Mouse (Mus musculus) skeletal muscle tissue, adult 2 months (tissue): ENCODE measurements at regions not wholly inside any gene's neighbourhood (a gene's known extent, or its start where the extent isn't known, plus 50 kb on each side); places are given as distances from the start of the nearest gene placed in this dataset.

ENCODE experiments used
- DNase-seq: peaks from one replicate; pipeline ENCODE4 v3.0.0-alpha.2; 2012; ENCODE audit warnings: low read depth, low spot score

- no peak for DNase-seq
Measured at GRCm38 (mm10) chr16:14800209-14800608, 106.2 kb upstream of the Efcab1 start.

DNA sequence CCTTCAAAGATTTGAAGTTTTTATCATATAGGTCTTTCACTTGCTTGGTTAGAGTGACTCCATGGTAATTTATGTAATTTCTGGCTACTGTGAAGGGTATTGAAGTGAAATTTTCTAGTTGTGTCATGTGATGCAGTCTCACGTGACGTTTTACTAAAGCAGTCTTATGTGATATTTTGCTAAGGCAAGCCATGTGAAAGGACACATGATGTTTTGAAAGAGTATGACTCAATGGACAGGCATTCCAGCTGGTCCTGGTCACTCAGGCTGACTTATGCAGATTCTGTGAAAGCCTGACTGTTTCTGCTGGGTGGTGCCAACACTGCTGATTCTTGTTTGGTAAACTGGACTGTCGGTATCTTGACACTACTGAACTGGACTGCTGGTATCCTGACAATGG, 79.4 kb upstream of the Efcab1 start:
- peak; percentile 0 for DNase-seq

- DNase-seq: no peak
Measured at GRCm38 (mm10) chr16:14840786-14841185, 65.6 kb upstream of the Efcab1 start.
